Mouse (Mus musculus) CH12.LX (cell line): Measurements from ENCODE around the gene 4930513O06Rik. TPM values are rescaled to one million over a fixed set of nuclear protein-coding genes. Genes with fewer than 3 reads are reported as not detected.

Experiments used
- DNase-seq: peaks from one replicate; pipeline ENCODE4 v3.0.0-alpha.2; 2013; ENCODE audit errors: extremely low read depth
- H3K27ac ChIP-seq: 2 replicates; pipeline ENCODE4 v1.5.1; 2012; ENCODE audit warnings: low read depth, mild to moderate bottlenecking, control low read depth, moderate library complexity; ENCODE audit not compliant: insufficient read depth
- H3K27me3 ChIP-seq: replicated peaks from 2 replicates; pipeline ENCODE3; 2012; ENCODE audit warnings: inconsistent platforms
- H3K36me3 ChIP-seq, 2 experiments: replicated peaks in 1 of 2; 2 replicates each; pipeline versions ENCODE3 to v1.6.1; 2012; ENCODE audit warnings: inconsistent platforms in 1 of 2, low read length in 1 of 2, mild to moderate bottlenecking in 1 of 2, mixed read lengths in 1 of 2, moderate library complexity in 1 of 2; ENCODE audit not compliant: control insufficient read depth in 1 of 2, insufficient read depth in 1 of 2
- H3K4me1 ChIP-seq, 2 experiments: 2 replicates each; pipeline ENCODE4 v1.6.1; 2012; ENCODE audit warnings: inconsistent platforms in 1 of 2, moderate library complexity in 1 of 2; ENCODE audit not compliant: insufficient read depth in 2 of 2, control insufficient read depth in 1 of 2
- H3K4me2 ChIP-seq: 2 replicates; pipeline ENCODE4 v1.6.1; 2012; ENCODE audit warnings: low read depth, mild to moderate bottlenecking, control low read depth; ENCODE audit not compliant: poor library complexity, insufficient read depth, severe bottlenecking
- H3K4me3 ChIP-seq, 3 experiments: fragments of 150-350 bp in 1 of 3; sonication (generic) in 1 of 3; replicated peaks in 1 of 3; 2 replicates each; pipeline versions ENCODE3 to v1.5.1; 2011 to 2012; ENCODE audit warnings: low read depth in 2 of 3, low read length in 2 of 3, mild to moderate bottlenecking in 2 of 3, moderate library complexity in 2 of 3, control low read depth in 1 of 3, improper control_type of control experiment in 1 of 3, inconsistent platforms in 1 of 3, mixed read lengths in 1 of 3; ENCODE audit not compliant: poor library complexity in 1 of 3
- H3K79me2 ChIP-seq: replicated peaks from 2 replicates; pipeline ENCODE4 v1.6.1; 2012; ENCODE audit warnings: mild to moderate bottlenecking, moderate library complexity; ENCODE audit not compliant: control insufficient read depth, poor library complexity, insufficient read depth, severe bottlenecking; ENCODE audit errors: extremely low read depth
- H3K9ac ChIP-seq: 2 replicates; pipeline ENCODE4 v1.6.1; 2012; ENCODE audit warnings: low read depth, mild to moderate bottlenecking, control low read depth, moderate library complexity; ENCODE audit not compliant: insufficient read depth
- H3K9me3 ChIP-seq: replicated peaks from 2 replicates; pipeline ENCODE3; 2012; ENCODE audit warnings: low read length, inconsistent platforms, mixed read lengths
- BHLHE40 ChIP-seq: IDR thresholded peaks from 2 replicates; pipeline ENCODE4 v1.6.1; 2011; ENCODE audit warnings: mild to moderate bottlenecking, low read depth, low read length, improper control_type of control experiment
- CTCF ChIP-seq, 2 experiments: IDR thresholded peaks in 1 of 2; conservative IDR thresholded peaks in 1 of 2; 2 replicates each; pipeline ENCODE4 v1.5.1; 2011 to 2012; ENCODE audit warnings: low read depth in 2 of 2, low read length in 2 of 2, improper control_type of control experiment in 1 of 2, inconsistent platforms in 1 of 2, mild to moderate bottlenecking in 1 of 2, moderate library complexity in 1 of 2
- E2F4 ChIP-seq: IDR thresholded peaks from 2 replicates; pipeline ENCODE4 v1.6.1; 2011; ENCODE audit warnings: low read depth, low read length, improper control_type of control experiment; ENCODE audit not compliant: insufficient replicate concordance
- ELF1 ChIP-seq: IDR thresholded peaks from 2 replicates; pipeline ENCODE4 v1.6.1; 2014; ENCODE audit warnings: low read depth, mild to moderate bottlenecking, inconsistent platforms, low read length, improper control_type of control experiment
- EP300 ChIP-seq: IDR thresholded peaks from 2 replicates; pipeline ENCODE4 v1.6.1; 2011; ENCODE audit warnings: low read length, improper control_type of control experiment
- ETS1 ChIP-seq: conservative IDR thresholded peaks from 2 replicates; pipeline ENCODE4 v1.6.1; 2012; ENCODE audit warnings: low read depth, mild to moderate bottlenecking, inconsistent platforms, low read length, improper control_type of control experiment, moderate library complexity
- HCFC1 ChIP-seq: IDR thresholded peaks from 2 replicates; pipeline ENCODE4 v1.6.1; 2012; ENCODE audit warnings: low read depth, mild to moderate bottlenecking, inconsistent platforms, low read length, improper control_type of control experiment
- IRF4 ChIP-seq: IDR thresholded peaks from 2 replicates; pipeline ENCODE4 v1.6.1; 2014; ENCODE audit warnings: low read depth, mild to moderate bottlenecking, inconsistent platforms, low read length, improper control_type of control experiment
- KAT2A ChIP-seq: IDR thresholded peaks from 2 replicates; pipeline ENCODE4 v1.6.1; 2012; ENCODE audit warnings: low read length, improper control_type of control experiment, inconsistent platforms; ENCODE audit not compliant: insufficient replicate concordance
- MAX ChIP-seq: IDR thresholded peaks from 2 replicates; pipeline ENCODE4 v1.6.1; 2011; ENCODE audit warnings: low read length, improper control_type of control experiment
- MAZ ChIP-seq: IDR thresholded peaks from 2 replicates; pipeline ENCODE4 v1.6.1; 2012; ENCODE audit warnings: low read depth, mild to moderate bottlenecking, inconsistent platforms, low read length, improper control_type of control experiment, moderate library complexity
- MXI1 ChIP-seq: IDR thresholded peaks from 2 replicates; pipeline ENCODE4 v1.6.1; 2011; ENCODE audit warnings: mild to moderate bottlenecking, low read depth, low read length, improper control_type of control experiment
- MYC ChIP-seq: IDR thresholded peaks from 2 replicates; pipeline ENCODE4 v1.6.1; 2011; ENCODE audit warnings: low read depth, mild to moderate bottlenecking, improper control_type of control experiment, low read length
- NELFE ChIP-seq: IDR thresholded peaks from 2 replicates; pipeline ENCODE4 v1.6.1; 2011; ENCODE audit warnings: low read depth, low read length, improper control_type of control experiment
- NRF1 ChIP-seq: IDR thresholded peaks from 2 replicates; pipeline ENCODE4 v1.6.1; 2014; ENCODE audit warnings: low read depth, mild to moderate bottlenecking, inconsistent platforms, low read length, improper control_type of control experiment, moderate library complexity
- POLR2A ChIP-seq: IDR thresholded peaks from 2 replicates; pipeline ENCODE4 v1.6.1; 2011; ENCODE audit warnings: low read depth, mild to moderate bottlenecking, improper control_type of control experiment, low read length
- RCOR1 ChIP-seq: conservative IDR thresholded peaks from 2 replicates; pipeline ENCODE4 v1.6.1; 2012; ENCODE audit warnings: low read depth, mild to moderate bottlenecking, inconsistent platforms, low read length, improper control_type of control experiment
- TBP ChIP-seq: conservative IDR thresholded peaks from 2 replicates; pipeline ENCODE4 v1.6.1; 2011; ENCODE audit warnings: low read depth, low read length, improper control_type of control experiment
- TCF12 ChIP-seq: IDR thresholded peaks from 2 replicates; pipeline ENCODE4 v1.6.1; 2014; ENCODE audit warnings: low read depth, mild to moderate bottlenecking, inconsistent platforms, low read length, improper control_type of control experiment
- UBTF ChIP-seq: IDR thresholded peaks from 2 replicates; pipeline ENCODE4 v1.6.1; 2012; ENCODE audit warnings: low read depth, mild to moderate bottlenecking, inconsistent platforms, low read length, improper control_type of control experiment, moderate library complexity
- USF2 ChIP-seq: conservative IDR thresholded peaks from 2 replicates; pipeline ENCODE4 v1.6.1; 2011; ENCODE audit warnings: low read depth, low read length, improper control_type of control experiment
- ZC3H11A ChIP-seq: IDR thresholded peaks from 2 replicates; pipeline ENCODE4 v1.6.1; 2012; ENCODE audit warnings: low read depth, mild to moderate bottlenecking, inconsistent platforms, low read length, improper control_type of control experiment
- ZNF384 ChIP-seq: IDR thresholded peaks from 2 replicates; pipeline ENCODE4 v1.6.1; 2012; ENCODE audit warnings: low read depth, low read length, improper control_type of control experiment, inconsistent platforms
- dilution Hi-C: fragments of 300-500 bp; cut with MboI; formaldehyde crosslinking; loops from 2 replicates; pipeline ENCODE4 v1.14.3; 2020; ENCODE audit warnings: low sequenced_read_pairs; ENCODE audit not compliant: extremely low pct_unique_long_range_greater_than_20kb, extremely low pct_ligation_motif_present
- in situ Hi-C: fragments of 300-500 bp; cut with MboI; formaldehyde crosslinking; loops from 3 replicates; pipeline ENCODE4 v1.14.3; 2019; ENCODE audit warnings: low sequenced_read_pairs, low pct_ligation_motif_present, low pct_unique_long_range_greater_than_20kb, mixed read lengths
- polyA plus RNA-seq: library from polyadenylated mRNA; unstranded; fragments of >175 nt; gene quantifications from 2 replicates; pipeline ENCODE4 v1.2.1, GENCODE M21; 2012; ENCODE audit warnings: low read depth; ENCODE audit not compliant: insufficient read length
- total RNA-seq, 2 experiments: library from RNA; depleted of rRNA; stranded (reverse); fragments of 300-350 nt in 1 of 2; fragments of >200 nt in 1 of 2; gene quantifications; 2 replicates each; pipeline ENCODE4 v1.2.3; 2012 to 2014

Gene 4930513O06Rik
- total and polyA plus RNA-seq, 3 experiments: not detected

DNA sequence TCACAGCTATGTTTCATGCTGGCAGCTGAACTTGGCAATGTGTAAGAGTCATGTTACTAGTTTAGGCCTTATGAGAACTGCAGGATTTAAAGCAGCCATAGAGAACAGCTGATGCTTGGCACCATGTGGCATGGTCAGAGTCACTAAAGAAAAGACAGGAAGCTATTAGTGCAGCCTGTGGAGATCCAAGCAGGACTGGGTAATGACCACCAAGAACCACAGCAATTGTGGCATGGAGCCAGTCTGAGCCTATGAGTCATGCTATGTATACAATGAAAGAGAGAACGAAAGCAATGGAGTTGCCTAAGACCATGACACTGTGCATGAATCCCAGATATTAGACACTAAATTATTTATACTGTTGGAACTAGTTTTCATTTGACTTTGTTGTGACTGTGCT, 34.1 kb upstream of the 4930513O06Rik start:
- Histone ChIP-seq H3K27me3 (no peaks in the 10 kb centered on the region), H3K4me1 (no peaks in the 10 kb centered on the region), H3K27ac (no peak overlapping the region), H3K79me2 (no peaks in the 10 kb centered on the region), H3K9ac (no peak overlapping the region), H3K9me3 (no peaks in the 10 kb centered on the region), H3K4me3 (no peak overlapping the region), H3K4me2 (no peak overlapping the region), H3K36me3 (no peaks in the 10 kb centered on the region)
- in situ Hi-C loops: no loop called here
- TF ChIP-seq IRF4 (no peak), MAX (no peak), USF2 (no peak), KAT2A (no peak), UBTF (no peak), TBP (no peak), MAZ (no peak), ZC3H11A (no peak), NRF1 (no peak), ETS1 (no peak), MYC (no peak)
- dilution Hi-C loops: no loop called here
- no peak for DNase-seq

DNA sequence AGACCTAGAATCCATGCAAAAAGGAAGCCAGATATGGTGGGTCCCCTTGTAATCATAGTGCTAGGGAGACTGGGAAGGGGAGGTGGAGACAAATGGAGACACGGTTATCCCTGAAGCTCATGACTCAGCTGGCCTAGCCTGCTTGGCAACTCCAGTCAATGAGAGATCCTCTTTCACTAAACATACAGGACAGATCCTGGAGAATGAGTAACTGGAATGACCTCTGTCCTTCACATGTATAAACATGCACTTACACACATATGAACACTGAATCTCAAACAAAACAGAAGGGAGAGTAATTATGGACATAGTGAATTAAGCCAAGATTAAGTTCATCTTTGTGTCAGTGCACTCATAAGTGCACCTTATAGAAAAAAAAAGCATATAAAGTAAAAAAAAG, 32.9 kb upstream of the 4930513O06Rik start:
- H3K4me1 ChIP-seq: no peaks in the 10 kb centered on the region
- no peak overlapping the region for H3K4me3 ChIP-seq
- no peak overlapping the region for H3K9ac ChIP-seq
- dilution Hi-C loops: no loop called here
- no peaks in the 10 kb centered on the region for H3K9me3 ChIP-seq
- no peak overlapping the region for H3K4me2 ChIP-seq
- H3K79me2 ChIP-seq: no peaks in the 10 kb centered on the region
- H3K27me3 ChIP-seq: no peaks in the 10 kb centered on the region
- H3K27ac ChIP-seq: no peak overlapping the region
- in situ Hi-C loops: no loop called here
- no peak for DNase-seq
- TF ChIP-seq BHLHE40 (no peak), EP300 (no peak), POLR2A (no peak), CTCF (conservative IDR thresholded peaks at IDR 0.05 in 1 of 2, IDR thresholded peaks at IDR 0.05 in 1 of 2; ENCODE audit: low read depth in 2 of 2, low read length in 2 of 2) (no peak), ZNF384 (no peak), NELFE (no peak), TCF12 (no peak), TBP (no peak), RCOR1 (no peak), MXI1 (no peak), HCFC1 (no peak), MAX (no peak), ELF1 (no peak), E2F4 (no peak)
- H3K36me3 ChIP-seq: no peaks in the 10 kb centered on the region
